Mouse (Mus musculus): Measurements from ENCODE around the gene Catsper4.

Gene Catsper4

DNA sequence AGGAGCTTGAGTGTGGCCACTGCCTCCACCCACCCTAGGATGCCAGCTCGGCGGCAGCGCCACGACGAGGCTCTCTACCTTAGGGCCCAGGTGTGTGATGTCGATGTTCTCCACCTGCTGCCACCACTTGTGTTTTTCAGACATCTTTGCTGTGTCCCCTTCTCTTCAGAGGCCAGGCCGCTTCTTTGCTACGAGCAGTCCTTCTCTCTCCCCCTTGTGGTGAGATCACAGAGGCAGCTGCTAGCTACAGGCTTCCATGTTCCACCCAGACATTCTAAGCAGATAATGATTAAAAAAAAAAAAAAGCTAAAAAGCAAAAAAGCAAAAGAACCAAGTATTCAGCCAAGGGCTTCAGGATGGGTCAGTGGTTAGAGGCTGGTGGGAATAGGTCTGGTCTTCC lies at the start of gene Catsper4:
Catsper4 (minus strand) TSS at position 190 of the 400 bp plus-strand sequence.
- no peak for DNase-seq (ENCODE audit: low read depth, low spot score)

DNA sequence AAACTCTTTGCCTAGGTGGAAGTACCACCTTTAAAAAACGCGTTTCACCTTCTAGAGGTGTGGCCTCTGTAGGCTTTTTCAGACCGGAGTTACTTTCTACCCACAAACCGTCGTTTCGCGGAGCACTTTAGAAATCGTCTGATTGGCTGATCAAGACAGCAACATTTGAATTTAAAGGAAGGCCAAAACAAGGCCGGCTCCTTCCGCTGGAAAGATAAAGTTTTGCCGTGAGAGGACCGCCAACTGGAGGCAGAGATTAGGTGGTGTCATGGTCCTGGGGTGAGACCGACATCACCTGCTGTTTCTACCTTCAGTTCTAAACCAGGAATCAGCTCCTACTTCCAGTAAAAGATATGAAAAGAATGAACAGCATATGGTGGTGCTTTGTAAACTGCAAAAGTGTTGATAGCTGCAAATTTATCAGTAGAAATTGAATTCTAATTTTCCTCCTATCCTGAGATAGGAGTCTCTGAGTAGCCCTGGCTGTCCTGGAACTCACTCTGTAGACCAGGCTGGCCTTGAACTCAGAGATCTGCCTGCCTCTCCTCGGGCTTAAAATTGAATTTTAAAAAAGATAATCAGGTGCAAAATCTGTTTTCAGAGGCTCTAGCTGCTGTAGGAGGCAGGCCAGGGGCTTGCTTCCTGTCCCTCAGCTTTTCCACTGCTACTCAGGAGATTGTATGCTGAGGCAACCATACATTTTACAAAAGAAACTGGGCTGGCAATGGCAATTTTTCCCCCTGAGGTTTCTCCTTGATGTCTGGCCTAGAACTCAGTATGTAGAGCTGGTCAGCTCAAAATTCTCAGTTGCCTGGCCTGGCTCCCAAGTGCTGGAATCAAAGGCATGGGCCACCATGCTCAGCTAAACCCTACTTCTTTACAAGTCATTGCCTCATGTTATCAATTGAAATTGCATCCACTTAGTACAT lies 46.5 kb upstream of the Catsper4 start:
- no peak for DNase-seq (ENCODE audit: low read depth, low spot score)

DNA sequence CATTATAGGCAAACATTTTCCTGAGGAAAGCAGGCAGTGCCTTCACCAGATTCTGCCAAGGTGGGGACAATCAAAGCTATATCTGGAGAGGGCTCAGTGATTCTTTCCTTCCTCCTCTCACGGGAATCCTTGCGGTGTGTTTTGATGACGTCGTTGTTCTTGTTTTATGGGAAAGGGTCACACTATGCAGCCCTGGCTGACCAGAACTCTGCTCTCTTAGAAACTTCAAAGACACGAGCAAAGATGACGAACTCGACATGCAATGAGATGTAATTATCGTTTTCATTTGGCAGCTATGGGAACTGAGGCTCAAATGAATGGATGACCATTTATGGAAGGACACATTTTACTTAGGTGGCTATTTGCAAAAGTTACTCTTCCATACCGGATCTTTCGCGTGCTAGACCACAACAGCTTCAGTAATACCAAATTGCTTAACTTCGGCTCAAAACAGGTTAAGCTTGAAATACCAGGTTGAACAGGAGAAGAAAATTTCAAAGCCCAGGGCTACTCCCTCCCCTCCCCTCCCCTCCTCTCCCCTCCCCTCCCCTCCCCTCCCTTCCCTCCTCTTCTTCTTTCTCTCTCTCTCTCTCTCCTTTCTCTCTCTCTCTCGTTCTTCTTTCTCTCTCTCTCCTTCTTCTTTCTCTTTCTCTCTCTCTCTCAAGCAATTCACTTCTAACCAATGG lies 45.7 kb upstream of the Catsper4 start:
- DNase-seq (ENCODE audit: low read depth, low spot score) = no peak

DNA sequence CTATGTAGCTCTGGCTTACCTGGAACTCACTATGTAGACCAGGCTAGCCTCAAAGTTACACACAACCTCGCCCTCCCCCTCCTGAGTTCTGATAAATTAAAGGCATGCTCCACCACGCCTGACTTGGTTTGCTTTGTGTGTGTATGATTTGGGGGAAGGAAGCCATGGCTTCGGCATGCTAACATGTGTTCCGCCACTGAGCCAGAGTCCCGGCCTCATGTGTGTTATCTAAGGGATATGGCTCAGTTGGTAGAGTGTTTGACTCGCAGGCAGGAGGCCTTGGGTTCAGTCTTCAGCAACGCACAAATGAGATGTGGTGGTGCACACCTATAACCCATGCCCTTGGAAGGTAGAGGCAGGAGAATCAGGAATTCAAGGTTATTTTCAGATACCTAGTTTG lies 44.8 kb upstream of the Catsper4 start:
- DNase-seq (ENCODE audit: low read depth, low spot score) = no peak

DNA sequence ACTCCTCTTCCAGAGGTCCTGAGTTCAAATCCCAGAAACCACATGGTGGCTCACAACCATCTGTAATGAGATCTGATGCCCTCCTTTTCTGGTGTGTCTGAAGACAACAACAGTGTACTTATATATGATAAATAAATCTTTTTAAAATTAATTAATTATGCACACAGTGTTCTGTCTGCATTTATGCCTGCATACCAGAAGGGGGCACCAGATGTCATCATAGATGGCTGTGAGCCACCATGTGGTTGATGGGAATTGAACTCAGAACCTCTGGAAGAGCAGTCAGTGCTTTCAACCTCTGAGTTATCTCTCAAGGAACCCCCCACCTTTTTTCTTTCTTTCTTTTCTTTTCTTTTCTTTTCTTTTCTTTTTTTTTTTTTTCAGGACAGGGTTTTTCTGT lies 42.4 kb upstream of the Catsper4 start:
- peak; percentile 16 for DNase-seq (ENCODE audit: low read depth, low spot score)

DNA sequence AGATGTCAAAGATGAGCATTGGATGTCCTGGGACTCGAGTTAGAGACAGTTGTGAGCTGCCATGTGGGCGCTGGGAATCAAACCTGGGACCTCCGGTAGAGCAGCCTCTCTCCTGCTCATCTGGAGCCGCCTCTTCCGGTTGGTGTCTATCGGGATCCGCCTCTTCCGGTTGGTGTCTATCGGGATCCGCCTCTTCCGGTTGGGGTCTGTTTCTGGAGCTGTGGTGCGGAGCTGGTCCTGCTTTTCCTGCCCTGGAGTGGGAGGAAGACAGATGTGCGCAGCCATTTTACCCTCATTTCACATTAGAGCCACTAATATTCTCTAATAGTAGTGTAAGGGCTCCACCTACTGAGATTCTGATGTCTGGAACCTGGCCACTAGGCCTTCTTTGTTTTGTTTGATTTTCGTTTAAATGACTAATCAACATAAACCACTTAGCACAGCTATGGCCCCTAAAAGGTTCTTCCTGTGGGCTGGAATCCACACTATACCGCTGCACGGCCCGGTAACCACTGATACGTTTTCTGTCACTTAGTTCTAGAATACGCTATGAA lies 41.0 kb upstream of the Catsper4 start:
- no peak for DNase-seq (ENCODE audit: low read depth, low spot score)

DNA sequence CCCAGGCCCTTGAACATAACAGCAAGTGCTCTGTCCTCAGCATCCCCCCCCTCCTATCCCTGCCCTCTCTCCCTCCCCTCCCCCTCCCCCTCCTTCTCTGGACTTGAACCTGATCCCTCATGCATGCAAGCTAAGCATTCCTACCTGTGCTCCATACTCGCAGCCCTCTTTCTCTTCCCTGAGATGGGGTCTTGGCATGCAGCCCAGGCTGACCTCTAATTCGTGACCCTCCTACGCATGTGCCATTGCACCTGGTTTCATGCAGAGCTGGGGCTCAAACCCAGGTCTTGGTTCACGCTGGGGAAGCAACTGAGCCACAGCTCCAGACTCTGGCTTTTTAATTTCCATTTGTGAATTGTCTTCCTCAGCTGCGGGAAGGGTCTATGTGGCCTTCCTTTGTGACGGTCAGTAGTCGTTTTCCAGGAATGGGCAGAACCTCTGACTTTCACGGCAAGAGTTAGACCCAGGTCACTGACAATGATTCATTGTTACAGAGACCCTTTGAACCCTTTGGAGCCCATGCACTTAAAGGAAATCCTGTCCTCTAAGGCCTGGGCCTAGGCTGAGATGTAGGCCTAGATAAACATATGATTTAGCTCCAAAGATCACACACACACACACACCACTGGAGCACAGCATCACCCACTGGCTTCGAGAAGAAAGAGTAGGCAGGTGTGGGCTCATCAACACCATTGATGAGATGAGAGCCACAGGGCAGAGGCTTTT lies 38.8 kb upstream of the Catsper4 start:
- no peak for DNase-seq (ENCODE audit: low read depth, low spot score)

DNA sequence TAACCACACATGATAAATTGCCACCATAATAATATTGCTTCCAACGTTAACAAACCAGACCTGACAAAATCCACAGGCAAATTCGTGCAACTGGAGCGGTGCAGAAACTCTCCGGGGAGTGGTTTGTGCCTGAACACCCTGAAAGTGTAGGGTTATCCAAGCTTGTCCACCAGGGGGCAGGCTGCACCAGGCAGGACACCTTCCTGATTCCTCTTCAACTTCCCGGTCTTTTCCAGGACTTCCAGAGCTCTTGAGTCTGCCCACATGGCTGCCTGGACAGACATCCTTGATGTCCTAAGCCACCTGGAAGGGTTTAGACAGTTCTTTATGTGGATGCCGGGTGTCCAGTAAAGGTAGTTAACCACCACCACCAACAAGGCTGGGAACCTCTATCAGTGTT lies 36.0 kb upstream of the Catsper4 start:
- DNase-seq (ENCODE audit: low read depth, low spot score) = no peak

DNA sequence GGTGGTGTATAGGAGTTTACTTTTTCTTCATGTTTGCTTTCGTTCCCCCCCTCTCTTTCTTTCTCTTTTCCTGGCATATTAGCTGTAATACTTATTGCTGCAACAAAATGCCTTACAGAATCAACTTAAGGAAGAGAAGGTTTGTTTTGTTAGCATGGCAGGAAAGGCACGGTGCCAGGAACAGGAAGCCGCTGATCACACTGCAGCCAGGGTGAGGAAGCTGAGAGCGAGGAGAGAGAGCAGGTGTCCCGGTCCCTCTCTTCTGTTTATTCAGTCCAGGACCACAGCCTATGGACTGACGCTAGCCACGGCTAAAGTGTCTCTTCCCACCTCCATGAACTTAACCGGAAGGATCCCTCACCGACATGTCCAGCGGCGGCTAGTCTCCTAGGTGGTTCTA lies 31.2 kb upstream of the Catsper4 start:
- DNase-seq (ENCODE audit: low read depth, low spot score) = no peak

DNA sequence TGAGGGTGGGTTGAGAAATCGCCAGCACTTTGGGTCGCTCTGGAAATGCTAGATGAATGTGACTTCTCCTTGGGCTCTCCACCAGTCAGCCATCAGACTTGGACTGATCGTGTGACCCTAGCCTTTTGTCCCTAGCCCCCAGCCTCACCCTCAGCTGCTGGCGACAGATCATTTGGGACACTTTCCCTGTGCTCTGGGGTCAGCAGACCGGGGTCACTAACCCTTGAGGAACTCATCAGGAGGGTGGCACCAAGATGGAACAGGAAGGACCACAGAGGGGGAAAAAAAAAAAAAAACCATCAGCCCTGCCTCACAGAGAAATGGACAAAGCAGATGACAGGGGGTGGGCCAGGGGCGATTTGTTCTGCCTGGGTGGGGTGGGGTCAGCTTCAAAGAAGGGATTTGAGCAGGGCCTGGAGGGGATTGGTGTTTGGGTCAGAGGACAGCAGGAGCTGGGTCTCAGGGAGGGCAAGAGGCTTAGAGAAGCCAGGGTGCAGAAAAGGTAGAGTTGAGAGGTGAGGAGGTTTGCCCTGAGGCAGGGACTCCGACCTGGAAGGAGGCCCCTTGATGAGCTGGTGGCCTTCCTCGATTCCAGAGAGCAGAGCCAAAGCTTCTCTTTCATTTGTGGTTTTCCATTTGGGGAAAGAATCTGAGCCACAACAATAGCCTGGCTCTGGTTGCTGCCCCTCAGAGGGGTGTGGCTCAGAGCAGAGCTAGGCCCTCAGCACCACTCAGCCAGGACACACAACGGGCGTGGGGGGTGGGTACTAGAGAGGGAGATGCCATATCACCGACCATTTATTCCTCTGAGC lies 30.2 kb upstream of the Catsper4 start:
- no peak for DNase-seq (ENCODE audit: low read depth, low spot score)

DNA sequence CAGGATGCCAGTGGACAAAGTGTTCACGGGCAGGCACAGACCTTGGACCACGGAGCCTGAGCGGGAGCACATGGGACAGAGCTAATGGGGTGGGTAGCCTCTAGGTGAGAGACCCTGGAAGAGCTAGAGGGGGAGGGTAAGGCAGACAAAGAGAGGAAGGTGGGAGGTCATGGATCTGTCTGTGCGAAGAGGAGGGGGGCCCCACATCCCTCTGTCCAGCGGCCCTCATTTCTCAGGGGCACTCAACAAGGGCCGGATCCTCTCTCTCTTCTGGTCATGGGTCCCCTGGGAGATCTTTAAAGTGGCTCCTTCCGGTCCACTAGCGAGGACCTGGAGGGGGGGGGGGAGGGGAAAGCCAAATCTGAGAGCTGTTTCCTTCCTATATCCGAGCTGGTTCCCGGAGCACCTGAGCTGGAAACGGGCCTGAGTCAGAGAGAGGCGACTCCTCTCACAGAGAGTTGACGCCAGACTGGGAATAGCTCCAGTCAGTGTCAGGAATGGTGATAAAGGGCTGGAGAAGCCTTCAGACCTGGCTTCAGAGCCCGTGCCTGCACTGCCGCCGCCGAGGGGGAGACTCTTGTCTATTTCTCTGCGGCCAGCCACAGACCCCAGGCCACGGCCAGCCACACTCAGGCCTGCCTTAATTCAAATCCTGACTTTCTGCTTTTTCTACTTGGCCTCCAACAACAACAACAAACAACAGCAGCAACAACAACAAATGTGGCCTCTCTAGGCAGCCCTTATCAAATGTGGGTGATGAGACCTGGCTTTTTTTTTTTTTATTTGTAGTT lies 29.4 kb upstream of the Catsper4 start:
- no peak for DNase-seq (ENCODE audit: low read depth, low spot score)

DNA sequence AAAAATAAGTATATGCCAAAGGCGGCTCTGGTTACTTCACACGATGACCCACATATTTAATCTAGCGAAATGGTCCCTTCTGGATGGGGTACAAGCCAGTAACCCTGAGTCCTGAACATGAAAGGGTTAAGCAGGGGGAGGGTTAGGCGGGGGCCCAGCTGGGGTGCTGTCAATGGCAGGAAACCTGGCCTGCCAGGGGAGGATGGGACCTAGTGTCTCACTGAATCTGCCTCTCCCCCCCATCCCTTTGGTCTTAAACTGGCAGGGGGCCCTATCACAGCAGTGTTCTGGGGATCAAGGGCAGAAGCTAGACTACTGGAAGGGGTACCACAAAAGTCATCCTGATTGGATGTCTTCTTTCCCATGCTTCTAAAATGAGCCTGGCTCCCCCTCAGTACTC lies 28.7 kb upstream of the Catsper4 start:
- no peak for DNase-seq (ENCODE audit: low read depth, low spot score)

DNA sequence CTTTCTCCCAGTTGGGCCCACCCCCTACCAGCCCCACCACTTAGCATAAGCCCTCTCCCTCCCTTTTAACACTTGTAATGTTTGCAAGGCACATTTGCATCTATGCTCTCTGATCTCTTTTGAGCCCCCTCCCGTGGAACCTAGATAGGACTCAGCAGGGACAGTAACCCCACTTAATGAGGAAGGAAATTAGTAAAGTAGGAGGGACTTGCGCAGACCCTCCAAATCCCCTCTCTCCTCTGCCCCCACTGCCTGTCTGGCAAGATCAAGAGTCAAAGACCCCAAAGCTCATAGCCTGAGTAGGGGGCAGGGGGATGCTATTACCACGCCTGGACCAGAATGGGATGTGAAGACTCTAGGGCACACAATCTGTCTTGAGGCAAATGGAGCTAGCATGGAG lies 27.7 kb upstream of the Catsper4 start:
- DNase-seq (ENCODE audit: low read depth, low spot score) = no peak

DNA sequence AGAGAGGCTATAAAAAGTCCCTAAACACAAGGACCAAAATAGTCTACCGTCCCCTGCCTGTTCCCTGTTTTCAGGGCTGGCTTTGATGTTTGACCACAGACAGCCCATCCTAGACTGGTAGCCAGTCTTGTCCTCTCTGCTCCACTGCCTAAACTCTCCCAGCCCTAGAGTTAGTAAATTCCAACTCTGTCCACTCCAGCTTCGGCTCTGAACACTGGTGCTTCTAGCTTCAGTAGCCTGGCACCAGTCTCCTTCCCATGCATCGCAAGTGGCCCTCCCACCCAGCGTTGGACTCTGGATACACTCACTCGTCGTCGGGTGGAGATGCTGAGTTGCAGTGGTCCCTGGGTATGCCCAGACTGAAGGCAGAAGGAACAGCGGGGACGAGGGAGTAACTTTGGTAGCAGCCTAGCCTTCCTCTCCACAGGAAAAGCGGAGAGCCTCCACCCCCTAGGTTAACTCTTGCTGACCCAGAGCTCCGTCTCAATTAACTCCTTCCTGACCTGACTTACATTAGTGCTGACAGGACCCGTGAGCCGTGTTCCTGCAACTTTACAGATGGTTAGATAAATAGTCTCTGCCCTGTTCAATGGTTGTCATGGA lies 26.6 kb upstream of the Catsper4 start, which contains the start of gene Grrp1:
Grrp1 (minus strand) TSS at position 385 of the 603 bp plus-strand sequence.
- no peak for DNase-seq (ENCODE audit: low read depth, low spot score)

DNA sequence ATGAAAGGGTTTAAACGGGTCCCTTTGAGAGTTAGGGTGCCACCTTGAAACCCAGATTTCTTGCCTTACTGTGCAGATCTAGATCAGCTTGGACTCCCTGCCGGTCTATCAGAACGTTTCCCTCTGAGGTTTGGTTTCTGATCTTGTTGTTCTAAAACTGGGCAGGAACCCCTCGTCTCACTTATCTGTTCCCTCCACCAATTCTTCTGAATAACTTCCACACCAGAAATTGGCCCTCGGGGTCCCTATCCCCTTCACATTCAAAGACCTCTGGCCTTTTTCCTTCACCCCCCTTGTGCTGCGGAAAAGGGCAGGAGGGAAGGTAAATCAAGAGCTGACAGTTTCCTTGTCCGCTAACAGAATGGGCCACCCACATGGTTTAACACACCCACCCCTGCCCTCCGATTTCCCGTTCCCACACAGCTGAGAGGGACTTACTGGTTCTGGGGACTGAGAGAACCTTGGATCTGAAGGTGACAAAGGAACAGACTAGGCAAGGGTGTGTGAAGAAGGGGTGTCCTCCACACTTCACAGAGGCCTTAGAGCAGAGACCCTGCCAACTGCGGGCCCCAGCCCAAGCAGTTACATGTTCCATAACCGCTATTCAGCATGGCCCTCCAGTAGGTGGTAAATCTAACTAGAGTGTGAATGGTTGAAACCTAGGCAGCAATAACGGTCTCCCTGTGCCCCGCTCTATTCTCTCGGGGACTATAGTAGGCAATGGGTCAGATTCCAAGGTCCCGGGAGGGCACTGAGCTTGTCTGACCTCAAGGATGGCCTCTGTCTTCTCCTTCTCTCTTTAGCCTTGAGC lies 25.9 kb upstream of the Catsper4 start:
- DNase-seq (ENCODE audit: low read depth, low spot score) = no peak

DNA sequence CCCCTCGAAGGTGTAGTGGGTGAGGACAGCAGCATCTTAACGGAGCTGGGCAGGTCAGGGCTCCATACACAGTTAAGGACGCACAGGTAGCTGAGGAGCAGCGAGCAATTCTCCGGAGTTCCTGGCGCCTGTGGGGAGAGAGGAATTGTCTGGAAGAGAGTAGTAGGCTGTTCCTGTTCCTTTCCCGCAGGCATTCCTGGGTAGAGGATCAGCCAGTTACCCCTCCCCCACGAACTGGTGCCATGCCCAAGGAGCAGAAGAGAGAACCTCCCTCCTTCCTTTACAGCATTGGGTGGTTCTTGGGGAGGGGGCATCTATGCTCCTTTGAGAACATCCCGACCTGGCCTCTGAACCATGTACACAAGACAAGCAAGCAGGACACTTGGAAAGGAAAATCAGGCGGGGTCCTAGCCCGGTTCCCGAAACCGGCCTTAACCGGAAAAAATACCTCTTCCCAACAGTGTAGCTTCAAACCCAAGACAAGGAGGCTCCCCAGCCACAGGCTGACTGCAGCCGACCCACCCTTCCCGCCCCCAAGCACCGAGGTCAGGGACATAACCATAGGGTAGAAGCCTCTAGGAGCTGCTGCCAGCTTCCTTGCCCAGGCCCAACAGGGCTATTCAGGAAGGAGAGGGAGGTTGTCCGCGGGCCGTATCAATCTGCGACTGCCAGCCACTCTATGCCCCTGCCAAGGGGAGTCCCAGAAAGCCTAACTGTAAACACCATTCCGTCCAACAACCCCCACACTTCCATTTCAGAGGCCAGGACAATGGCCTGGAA lies 25.1 kb upstream of the Catsper4 start:
- DNase-seq (ENCODE audit: low read depth, low spot score) = no peak

DNA sequence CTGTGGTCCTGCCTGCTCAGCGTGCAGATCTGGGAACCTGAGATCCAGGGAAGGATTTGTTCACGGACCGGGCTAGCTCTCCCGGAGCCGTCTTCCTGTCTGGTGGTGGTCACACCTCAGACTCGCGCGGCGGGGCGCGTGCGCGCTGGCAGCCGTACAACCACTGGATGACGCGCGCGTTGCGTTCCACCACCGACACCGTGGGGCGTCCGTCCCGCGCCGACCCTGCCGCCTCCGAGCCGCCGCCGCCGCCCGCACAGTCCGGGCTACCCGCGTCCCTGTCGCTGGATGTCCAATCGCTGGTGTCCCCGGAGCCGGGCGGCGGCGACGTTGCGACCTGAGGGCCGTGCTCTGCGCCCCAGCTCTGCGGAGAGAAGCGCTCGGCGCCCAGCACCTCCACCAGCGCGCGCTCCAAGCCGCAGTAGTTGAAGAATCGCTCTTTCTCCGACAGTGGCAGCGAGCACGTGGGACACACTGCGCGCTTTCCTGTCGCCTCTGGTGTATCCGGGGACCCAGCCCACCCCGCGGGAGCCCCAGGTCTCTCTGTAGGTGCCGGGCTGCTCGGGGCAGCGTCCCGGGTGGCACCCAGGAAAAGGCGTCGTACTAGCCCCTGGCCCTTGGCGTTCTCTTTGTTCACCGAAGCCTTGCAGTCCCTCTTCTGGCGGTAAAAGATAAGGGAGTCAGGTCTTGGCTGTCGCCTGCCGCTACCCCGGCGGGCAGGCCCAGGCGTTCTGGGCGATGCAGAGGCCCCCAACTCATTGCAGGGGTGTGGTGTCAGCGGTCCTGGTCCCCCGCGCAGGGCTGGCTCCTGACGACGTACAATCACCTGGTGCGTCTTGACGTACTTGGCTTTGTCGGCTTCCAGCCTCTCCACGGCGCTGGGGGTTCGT lies 24.3 kb upstream of the Catsper4 start:
- DNase-seq (ENCODE audit: low read depth, low spot score) = no peak
